Mouse (Mus musculus) liver, postnatal 0 days (tissue): ENCODE data around the gene Fahd1.

Experiments
- CTCF ChIP-seq: sonication (generic); IDR thresholded peaks from 2 replicates; pipeline ENCODE4 v1.5.1; 2016; ENCODE audit warnings: antibody characterized with exemption, low read depth
- EP300 ChIP-seq: IDR thresholded peaks from 2 replicates; pipeline ENCODE4 v1.6.1; 2016; ENCODE audit warnings: antibody characterized with exemption, low read depth, mild to moderate bottlenecking

GRCm38 (mm10) chr17:24893276-24893675, 43.1 kb upstream of the Fahd1 start:
- TF ChIP-seq CTCF (no peak), EP300 (no peak)
